Mouse (Mus musculus) layer of hippocampus, adult 11-12 months (tissue): ENCODE measurements around the gene Slc8a1.

Source experiments
- DNase-seq: peaks from one replicate; pipeline ENCODE4 v3.0.0; 2022; ENCODE audit warnings: low spot score

The Slc8a1 gene

DNA sequence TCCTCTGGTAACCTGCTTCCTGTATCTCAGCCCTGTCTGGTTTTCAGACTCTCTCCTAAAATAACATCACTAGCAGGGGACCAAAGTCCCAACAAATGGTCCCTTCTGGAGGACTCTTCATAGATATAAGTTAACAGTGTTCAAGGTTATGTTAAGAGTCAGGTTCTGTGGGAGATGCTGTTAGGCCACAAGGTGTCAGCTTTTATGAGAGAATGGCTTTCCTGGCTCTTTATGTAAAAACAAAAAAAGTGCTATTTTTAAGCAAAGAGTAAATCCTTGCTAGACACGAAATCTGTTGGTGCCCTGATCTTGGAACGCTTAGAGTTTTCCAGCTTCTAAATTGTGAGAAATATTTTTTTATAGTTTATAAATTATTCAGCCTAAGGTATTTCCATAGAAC lies 377.6 kb downstream of the Slc8a1 start:
- DNase-seq: no peak

DNA sequence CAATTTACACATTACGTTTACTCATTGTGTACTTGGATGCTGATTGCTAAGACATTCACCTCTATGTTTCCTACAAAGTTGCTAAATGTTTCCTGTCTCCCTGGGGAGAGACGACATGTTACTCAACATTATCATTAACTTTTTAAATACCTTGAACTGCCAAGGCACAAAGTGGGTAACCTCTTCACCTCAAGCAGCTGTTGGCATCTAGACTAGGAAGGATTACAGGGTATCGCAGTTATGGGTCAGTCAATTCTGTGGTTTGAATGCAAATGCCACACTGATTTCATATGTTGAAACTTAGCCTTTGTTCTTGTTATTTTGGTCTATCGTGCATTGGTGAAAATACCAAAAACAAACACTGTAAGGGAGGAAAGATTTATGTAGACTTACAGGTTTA lies 378.1 kb downstream of the Slc8a1 start:
- DNase-seq: no peak

DNA sequence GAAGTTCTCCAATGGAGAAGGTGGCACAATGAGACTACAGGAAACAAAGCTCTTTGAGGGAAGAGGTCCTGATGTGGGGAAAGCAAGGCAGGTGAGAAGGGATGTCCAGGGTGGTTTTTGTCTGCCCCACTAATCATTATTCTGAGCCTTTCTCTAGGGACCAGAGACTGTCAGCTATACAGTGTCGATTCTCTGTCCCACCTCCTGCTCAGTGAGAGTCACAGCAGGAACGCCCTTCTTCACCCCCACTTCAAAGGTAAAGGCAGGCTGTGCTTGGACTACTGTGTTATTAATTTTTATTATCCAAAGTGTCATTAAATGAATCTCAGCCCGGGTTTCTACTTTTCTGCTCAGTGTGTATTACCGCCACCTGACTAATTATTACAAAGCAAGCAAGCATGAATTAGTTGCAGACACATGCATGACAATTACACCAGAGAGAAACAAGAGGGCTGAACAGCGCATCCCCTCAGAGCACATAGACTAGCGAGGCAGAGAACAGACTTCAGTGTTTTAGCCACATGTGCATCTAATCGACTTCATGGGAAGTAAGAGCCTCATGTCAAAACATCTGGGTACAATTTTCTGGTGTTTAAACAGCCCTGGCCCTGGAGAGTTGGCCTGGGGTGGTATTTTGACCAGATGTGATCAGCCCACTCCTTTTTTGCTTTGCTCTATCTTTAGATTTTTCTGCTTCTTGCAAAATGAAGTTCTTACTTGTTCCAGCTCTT lies 402.0 kb downstream of the Slc8a1 start:
- no peak for DNase-seq

DNA sequence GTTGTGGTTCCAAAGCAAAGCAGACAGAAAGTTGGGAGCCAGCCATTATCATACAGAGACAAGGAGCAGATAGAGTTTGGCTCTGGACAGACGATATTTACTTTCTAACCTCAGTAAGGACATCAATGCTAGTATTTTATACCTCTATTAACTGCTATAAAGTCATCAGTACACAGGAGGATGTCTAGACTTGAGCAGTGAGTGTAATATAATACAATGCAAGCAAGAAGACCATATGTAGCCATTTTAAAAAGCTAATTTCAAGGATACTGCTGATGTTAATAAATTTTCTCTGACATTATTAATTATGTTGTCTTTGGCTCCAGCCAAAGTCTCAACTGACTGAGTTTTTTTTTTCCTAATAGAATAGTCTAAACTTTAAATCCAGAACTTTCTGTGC lies 402.7 kb downstream of the Slc8a1 start:
- no peak for DNase-seq
